Mouse (Mus musculus) kidney, postnatal 25 days (tissue): ENCODE results near the gene Parva.

ENCODE experiments used
- DNase-seq, 2 experiments: peaks; one replicate each; pipeline ENCODE4 v3.0.0; 2021; ENCODE audit warnings: mixed read lengths in 2 of 2

The Parva gene

GRCm38 (mm10) chr7:112427357-112428157, at the start of gene Parva:
Gene Parva (plus strand): TSS chr7:112427505.
- DNase-seq: peak; percentile 80 to 90

GRCm38 (mm10) chr7:112378056-112378455, 49.2 kb upstream of the Parva start:
- no peak for DNase-seq

DNA sequence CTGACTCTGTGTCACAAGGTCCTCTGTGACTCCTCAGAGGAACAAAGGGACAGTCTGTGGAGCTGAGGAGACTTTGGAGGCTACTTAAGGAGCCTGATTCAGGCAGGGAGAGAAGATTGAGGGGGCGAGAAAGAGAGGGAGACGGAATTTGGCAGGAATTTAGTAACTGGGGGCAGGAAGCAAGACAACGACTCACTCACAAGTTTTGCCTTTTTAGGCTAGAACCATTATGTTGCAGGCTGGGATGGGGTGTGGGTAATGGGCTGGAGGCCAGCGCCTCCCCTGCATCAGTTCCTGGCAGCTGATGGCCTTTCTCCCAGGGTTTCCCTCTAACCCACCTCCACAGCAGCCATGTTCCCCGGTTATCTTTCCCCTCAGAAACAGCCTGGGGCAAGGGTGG, 48.8 kb upstream of the Parva start:
- no peak for DNase-seq

GRCm38 (mm10) chr7:112386521-112386920, 40.8 kb upstream of the Parva start:
- DNase-seq: no peak

- no peak for DNase-seq
Observed at GRCm38 (mm10) chr7:112387876-112388275, 39.4 kb upstream of the Parva start.

DNA sequence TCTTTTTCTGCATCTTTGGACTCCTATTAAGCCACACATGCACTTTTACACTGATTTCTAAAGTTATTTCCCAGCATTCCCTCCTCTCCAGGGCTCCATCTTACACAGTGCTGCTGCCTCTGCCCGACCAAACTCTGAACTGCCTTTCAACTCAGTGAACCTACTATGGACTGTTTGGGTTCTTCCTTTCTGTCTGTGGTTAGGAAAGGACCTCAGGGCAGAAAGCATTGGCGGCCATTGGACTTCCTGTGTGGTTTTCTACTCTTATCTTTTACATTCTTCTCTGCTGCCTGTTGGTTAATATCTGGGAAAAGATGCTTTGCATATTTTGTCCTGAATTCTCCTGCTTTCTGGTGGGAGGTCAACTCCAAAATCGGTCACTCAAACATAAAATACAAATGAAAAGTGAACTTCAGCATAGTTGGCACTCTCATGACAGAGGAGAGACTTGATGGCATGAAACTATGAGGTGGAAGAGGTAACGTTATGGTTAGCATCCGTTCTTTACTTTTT, 38.9 kb upstream of the Parva start:
- DNase-seq: no peak

GRCm38 (mm10) chr7:112389611-112390251, 37.6 kb upstream of the Parva start:
- no peak for DNase-seq

GRCm38 (mm10) chr7:112390252-112390936, 36.9 kb upstream of the Parva start:
- no peak for DNase-seq

DNA sequence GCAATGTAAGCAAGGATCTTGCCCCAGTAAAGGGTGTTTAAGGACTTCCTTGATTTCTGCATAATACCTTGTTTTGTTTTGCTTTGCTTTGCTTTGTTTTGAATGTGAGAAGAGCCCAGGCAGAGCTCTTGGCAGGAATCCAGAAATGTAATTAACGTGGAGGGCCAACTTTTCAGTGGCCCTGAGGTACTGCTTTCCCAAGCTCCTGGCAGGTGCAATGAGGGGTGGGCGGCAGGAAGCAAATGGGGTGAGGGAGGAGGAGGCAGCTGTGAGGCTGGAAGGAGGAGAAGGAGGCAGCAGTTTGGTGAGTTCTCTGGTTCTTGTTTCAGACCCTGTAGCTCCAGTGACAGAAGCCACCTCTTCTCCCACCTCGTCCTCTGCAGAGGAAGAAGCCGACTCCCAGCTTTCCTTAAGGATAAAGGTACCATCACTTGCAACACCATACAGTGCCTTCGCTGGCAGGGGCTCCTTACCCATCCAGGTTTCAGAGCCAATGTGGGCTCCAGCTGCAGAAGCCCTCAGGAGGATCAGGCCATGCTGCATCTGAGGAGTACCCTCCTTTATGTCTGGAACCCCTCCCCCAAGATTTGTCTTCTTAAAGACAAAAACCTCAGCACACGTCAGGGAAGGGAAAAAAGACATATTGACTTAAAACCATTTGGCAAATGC, 36.2 kb upstream of the Parva start:
- DNase-seq: no peak

DNA sequence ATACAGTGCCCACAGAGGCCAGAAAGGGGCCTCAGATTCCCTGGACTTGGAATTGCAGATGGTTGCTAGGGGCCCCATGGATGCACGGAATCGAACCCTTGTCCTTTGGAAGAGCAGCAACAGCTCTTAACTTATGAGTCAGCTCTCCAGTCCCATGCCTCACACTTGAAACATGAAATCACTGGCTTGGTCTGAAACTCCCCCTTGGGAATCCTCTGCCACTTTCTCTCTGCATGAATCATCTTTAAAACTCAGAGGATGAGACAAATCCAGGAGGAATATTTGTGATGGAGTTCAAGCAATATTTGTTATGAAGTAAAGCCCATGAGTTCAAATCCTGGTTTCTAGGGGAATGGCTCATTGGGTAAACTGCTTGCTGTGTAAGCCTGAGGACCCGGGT, 29.5 kb upstream of the Parva start:
- no peak for DNase-seq

- no peak for DNase-seq
Observed at GRCm38 (mm10) chr7:112399425-112400170, 27.7 kb upstream of the Parva start.

- DNase-seq: peak; percentile 85 to 87
Observed at GRCm38 (mm10) chr7:112400175-112400574, 27.1 kb upstream of the Parva start.

DNA sequence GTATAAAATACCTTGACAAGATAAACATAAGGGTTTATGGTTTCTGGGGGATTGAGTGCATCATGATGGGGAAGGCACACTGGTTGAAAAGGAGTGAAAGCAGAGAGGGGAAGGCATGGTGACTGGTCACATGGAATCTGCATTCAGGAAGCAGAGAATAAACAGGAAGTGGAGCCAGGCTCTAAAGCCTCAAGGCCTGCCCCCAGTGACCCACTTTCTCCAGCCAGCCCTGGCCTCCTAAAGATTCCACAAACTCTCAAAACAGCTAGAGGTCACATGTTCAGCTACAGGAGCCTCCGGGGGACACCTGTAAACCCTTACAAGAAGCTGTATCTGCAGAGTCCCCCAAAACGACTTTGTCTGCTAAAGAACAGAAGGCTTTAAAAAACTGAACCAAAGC, 22.2 kb upstream of the Parva start:
- peak; percentile 30 to 52 for DNase-seq

GRCm38 (mm10) chr7:112405578-112405977, 21.7 kb upstream of the Parva start:
- no peak for DNase-seq

GRCm38 (mm10) chr7:112407597-112407996, 19.7 kb upstream of the Parva start:
- no peak for DNase-seq

DNA sequence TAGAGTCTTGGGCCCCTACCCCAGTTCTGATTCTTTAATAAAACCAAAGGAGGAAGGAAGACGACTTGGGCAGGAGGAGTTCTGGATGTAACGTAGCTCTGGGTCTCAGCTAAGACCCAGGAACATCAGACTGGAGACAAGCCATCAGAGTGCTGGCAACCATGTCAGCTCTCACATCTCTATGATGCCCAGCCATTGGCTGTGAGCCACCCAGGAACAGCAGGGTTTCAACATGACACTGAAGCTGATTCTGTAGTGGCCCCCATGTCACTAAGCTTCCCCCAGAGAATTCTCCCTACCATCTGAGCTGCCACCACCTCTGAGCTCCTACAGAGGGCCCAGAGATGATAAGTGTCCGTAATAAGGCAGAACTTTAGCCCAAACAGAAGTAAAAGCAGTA, 17.3 kb upstream of the Parva start:
- DNase-seq: no peak

DNA sequence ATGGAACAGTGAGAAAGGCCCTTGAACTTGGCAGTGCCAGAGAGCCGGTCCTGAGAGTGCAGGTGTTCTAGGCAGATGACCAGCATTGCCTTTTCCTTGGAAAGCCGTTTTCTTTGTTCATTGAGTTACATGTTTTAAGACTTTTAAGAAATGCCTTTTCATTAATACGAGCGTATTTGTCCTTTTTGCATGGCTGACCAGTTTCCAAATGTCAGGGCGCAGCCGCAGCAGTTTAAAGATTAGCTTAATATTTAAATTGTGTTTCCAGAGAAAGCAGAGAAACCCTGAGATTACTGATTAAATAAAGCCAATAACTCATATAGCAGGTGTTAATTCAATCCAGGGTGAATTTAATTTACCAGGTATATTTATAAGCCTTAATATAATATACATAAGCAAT, 14.0 kb upstream of the Parva start:
- DNase-seq: peak in 1 of 2 experiments; percentile 38

DNA sequence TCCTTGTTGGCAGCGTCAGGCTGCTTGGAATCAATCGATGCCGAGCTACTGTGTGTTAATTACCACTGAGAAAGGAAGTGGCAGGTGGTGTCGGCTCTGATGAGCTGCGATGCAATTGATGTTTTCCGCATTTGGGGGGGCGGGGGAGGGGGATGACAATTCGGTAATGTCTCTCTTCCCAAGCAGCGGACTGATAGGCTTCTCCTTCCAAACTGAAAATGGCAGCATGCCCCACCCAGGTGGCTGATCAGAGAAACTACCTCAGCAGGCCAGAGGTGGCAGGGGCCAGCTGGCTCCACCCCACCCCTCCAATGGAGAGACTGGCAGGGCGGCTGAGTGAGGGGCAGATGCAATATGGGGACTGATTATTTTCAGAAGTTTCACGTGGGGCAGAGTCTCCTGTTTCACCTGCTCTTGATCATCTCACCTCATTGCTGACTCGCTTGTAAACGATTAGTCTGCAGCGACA, 11.2 kb upstream of the Parva start:
- no peak for DNase-seq

- no peak for DNase-seq
Observed at GRCm38 (mm10) chr7:112416730-112417513, 10.4 kb upstream of the Parva start.

DNA sequence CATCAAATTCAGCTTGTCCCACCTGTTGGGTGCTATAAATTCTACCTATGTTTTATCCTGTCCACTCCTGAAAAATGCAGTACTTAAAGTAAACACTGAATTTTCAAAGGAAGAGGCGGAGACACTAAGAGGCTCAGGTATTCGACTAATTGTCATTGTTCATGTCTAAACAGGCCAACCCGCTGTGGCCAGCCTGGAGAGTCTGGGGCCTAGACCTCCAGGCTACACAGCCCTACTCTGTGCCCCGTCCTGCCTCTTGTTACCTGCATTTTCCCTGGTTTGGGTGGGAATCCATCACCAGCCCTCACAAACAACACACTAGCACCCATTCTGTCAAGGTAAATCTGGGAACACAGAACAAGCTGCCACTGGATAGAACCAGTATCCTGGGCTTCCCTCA, 9.7 kb upstream of the Parva start:
- no peak for DNase-seq

- DNase-seq: no peak
Observed at GRCm38 (mm10) chr7:112423438-112423837, 3.9 kb upstream of the Parva start.
